Comparison of ENCODE assay signal across 18 mouse cellular contexts in the genomic region with DNA sequence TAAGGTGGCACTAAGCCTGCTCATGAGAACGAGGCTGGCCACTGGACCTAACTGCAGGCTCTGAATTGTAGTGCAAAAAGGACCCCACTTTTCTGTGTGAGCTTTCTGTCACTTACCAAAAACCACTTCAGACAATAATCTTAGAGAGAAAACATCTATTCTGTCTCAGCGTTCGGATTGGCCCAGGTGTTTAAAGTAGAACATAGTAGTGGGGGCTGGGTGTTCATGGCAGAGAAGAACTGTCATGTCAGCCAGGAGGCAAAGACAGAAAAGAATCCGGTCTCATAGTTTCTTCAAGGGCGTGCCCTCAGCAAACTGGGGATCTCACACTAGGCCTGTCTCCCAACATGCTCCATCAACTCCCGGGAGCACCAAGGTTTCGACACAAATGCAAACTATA.
"Had no signal": no experiment of that assay in that cellular context is flagged by ENCODE, and none has a peak within 500 bp of the region (broad histone marks: within the 10 kb centered on the region; RNA-seq: fewer than 3 reads in every experiment).

No protein-coding gene starts in this region.

- H3K4me1 ChIP-seq: midbrain, embryonic 10.5 days; midbrain, embryonic 12.5 days; neural tube, embryonic 13.5 days; neural tube, embryonic 15.5 days; stomach, embryonic 15.5 days had no signal

- DNase-seq: lung, adult 18-20 months; lung, embryonic 14.5 days; lung, postnatal 10 days; lung, postnatal 4 days; midbrain, embryonic 14.5 days; retina, postnatal 1 day; right cerebral cortex, adult 18-20 months; right cerebral cortex, postnatal 25 days; right cerebral cortex, postnatal 4 days had no signal

- H3K4me3 ChIP-seq: liver, embryonic 12.5 days; midbrain, embryonic 10.5 days; midbrain, embryonic 12.5 days; myocyte; neural tube, embryonic 13.5 days; neural tube, embryonic 15.5 days; stomach, embryonic 15.5 days had no signal

- H3K27me3 ChIP-seq: liver, embryonic 12.5 days; midbrain, embryonic 12.5 days; neural tube, embryonic 13.5 days; neural tube, embryonic 15.5 days; stomach, embryonic 15.5 days had no signal

- H3K36me3 ChIP-seq: liver, embryonic 12.5 days; midbrain, embryonic 10.5 days; midbrain, embryonic 12.5 days; neural tube, embryonic 13.5 days; neural tube, embryonic 15.5 days; stomach, embryonic 15.5 days had no signal

- H3K27ac ChIP-seq: liver, embryonic 12.5 days; liver, embryonic 14.5 days; midbrain, embryonic 10.5 days; midbrain, embryonic 12.5 days; neural tube, embryonic 13.5 days; neural tube, embryonic 15.5 days; stomach, embryonic 15.5 days; stomach, postnatal 0 days had no signal
